Mouse (Mus musculus): ENCODE data around the gene Usp19. TPM values are rescaled to one million over a fixed set of nuclear protein-coding genes. Genes with fewer than 3 reads are reported as not detected.

Usp19 gene
- polyA plus RNA-seq, 1 experiment from 2014 or later: 51.5 TPM

GRCm38 (mm10) chr9:108454429-108454828 lies 36.0 kb upstream of the Usp19 start:
- Histone ChIP-seq H3K9ac (no peak overlapping the region), H3K36me3 (no peaks in the 10 kb centered on the region), H3K27me3 (no peaks in the 10 kb centered on the region), H3K27ac (no peak overlapping the region), H3K9me3 (replicated peaks) (no peaks in the 10 kb centered on the region), H3K4me2 (no peak overlapping the region), H3K4me1 (replicated peaks) (peaks cover 37% of the 10 kb centered on the region), H3K4me3 (no peak overlapping the region)
- WGBS: 82% methylated on average over 6 of the region's 6 CpGs
- no peak for ATAC-seq (replicated peaks; ENCODE audit: insufficient number of reproducible peaks, insufficient read depth, low FRiP score, low read depth)

- no peak overlapping the region for H3K27ac ChIP-seq
- 66% methylated on average over 12 of the region's 12 CpGs for WGBS
- peaks cover 27% of the 10 kb centered on the region for H3K4me1 ChIP-seq (replicated peaks)
- H3K9me3 ChIP-seq (replicated peaks): no peaks in the 10 kb centered on the region
- H3K9ac ChIP-seq: no peak overlapping the region
- no peak overlapping the region for H3K4me2 ChIP-seq
- no peaks in the 10 kb centered on the region for H3K36me3 ChIP-seq
- H3K27me3 ChIP-seq: no peaks in the 10 kb centered on the region
- no peak for ATAC-seq (replicated peaks; ENCODE audit: insufficient number of reproducible peaks, insufficient read depth, low FRiP score, low read depth)
- H3K4me3 ChIP-seq: no peak overlapping the region
Measured at GRCm38 (mm10) chr9:108455747-108456571, 34.4 kb upstream of the Usp19 start.

GRCm38 (mm10) chr9:108456953-108457352 lies 33.4 kb upstream of the Usp19 start:
- H3K4me3 ChIP-seq: no peak overlapping the region
- WGBS: 82% methylated on average over 10 of the region's 10 CpGs
- H3K27me3 ChIP-seq: no peaks in the 10 kb centered on the region
- H3K9ac ChIP-seq: no peak overlapping the region
- no peak overlapping the region for H3K4me2 ChIP-seq
- no peaks in the 10 kb centered on the region for H3K9me3 ChIP-seq (replicated peaks)
- H3K4me1 ChIP-seq (replicated peaks): peaks cover 26% of the 10 kb centered on the region
- no peak for ATAC-seq (replicated peaks; ENCODE audit: insufficient number of reproducible peaks, insufficient read depth, low FRiP score, low read depth)
- H3K36me3 ChIP-seq: no peaks in the 10 kb centered on the region
- H3K27ac ChIP-seq: no peak overlapping the region

GRCm38 (mm10) chr9:108459939-108460318 lies 30.5 kb upstream of the Usp19 start:
- Histone ChIP-seq H3K9me3 (replicated peaks) (no peaks in the 10 kb centered on the region), H3K4me3 (peak overlapping the region; percentile 87)
- WGBS: 74% methylated on average over 1 of the region's 1 CpGs

DNA sequence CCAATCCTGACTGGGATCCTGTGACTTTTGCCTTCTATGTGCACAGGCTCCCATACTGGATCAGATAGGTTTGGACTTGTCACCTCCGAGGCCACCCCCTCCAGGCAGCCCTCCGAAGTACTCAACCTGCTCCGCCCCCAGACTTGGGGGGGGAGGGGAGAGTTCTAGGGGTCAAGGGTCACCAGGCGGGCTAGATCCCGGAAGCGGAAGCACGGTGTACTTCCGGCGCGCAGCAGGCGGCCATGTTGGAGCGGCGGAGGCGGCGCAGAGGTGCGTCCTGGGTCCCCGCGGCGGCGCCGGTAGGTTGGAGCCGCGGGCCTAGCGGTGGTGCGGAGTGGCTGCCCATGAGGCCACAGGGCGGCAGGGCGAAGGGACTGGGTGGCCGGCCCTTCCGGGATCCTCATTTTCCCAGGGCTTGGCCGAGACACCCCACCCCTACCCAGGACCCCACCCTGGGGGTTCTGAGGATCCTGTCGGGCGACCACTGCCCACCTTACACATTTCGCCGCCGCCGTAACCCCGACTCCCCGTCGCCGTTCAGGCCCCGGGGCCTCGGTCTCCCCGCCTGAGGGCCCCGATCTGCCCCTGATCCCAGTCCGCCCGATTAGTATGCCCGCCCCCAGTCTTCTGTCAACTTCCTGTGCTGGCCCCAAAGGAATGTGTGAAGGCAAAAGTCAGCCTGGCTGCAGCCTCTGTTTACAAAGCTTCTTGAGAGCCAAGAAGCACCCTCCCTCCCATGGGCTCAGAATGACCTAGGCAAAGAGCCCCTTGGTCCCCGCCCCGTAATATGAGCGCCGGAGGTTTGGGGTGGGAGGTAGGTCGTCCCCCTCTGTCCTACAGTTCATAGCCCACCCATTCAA lies 29.9 kb upstream of the Usp19 start, which contains the start of gene Ccdc71:
Gene Ccdc71 (plus strand): TSS at position 209 of the 860 bp plus-strand sequence.
- under 1% methylated on average over 52 of the region's 52 CpGs for WGBS
- peak; percentile 83 for ATAC-seq (replicated peaks; ENCODE audit: insufficient number of reproducible peaks, insufficient read depth, low FRiP score, low read depth)
- Histone ChIP-seq H3K27me3 (no peaks in the 10 kb centered on the region), H3K4me1 (replicated peaks) (peaks cover 21% of the 10 kb centered on the region), H3K36me3 (peaks cover 25% of the 10 kb centered on the region), H3K9me3 (replicated peaks) (no peaks in the 10 kb centered on the region), H3K4me2 (peak within 1 kb of the TSS; percentile 76), H3K9ac (peak within 1 kb of the TSS; percentile 94), H3K27ac (peak within 1 kb of the TSS; percentile 93), H3K4me3 (peak within 1 kb of the TSS; percentile 87)

More at GRCm38 (mm10) chr9:108459939-108460318, 30.5 kb upstream of the Usp19 start:
- Histone ChIP-seq H3K27ac (peak overlapping the region; percentile 93), H3K4me2 (peak overlapping the region; percentile 76), H3K27me3 (no peaks in the 10 kb centered on the region), H3K4me1 (replicated peaks) (peaks cover 21% of the 10 kb centered on the region), H3K9ac (no peak overlapping the region), H3K36me3 (peaks cover 19% of the 10 kb centered on the region)
- ATAC-seq (replicated peaks; ENCODE audit: insufficient number of reproducible peaks, insufficient read depth, low FRiP score, low read depth): no peak

DNA sequence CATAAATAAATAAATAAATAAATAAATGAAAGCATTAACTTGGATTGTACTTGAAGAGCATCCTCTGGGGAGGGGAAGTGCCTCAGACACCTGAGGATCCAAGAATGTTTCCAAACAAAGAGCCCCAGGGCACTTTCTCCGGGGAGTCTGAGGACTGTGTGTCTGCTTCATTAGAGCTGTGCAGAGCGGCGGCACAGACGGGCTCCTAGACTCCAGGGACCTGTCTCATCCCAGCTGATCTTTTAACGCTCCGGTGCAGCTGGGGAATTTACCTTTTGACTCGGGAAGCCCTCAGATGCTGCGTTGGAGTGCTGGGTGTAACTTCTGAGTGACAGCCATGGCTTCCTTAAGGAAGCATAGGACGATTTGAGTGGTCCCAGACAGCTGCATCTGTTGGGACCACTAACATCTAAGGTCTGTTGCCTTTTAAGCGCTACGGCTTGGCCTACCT lies 29.2 kb upstream of the Usp19 start, which contains the start of gene Klhdc8b:
Gene Klhdc8b (minus strand): TSS at position 401 of the 451 bp plus-strand sequence.
- peak within 1 kb of the TSS; percentile 94 for H3K9ac ChIP-seq
- peaks cover 21% of the 10 kb centered on the region for H3K4me1 ChIP-seq (replicated peaks)
- no peaks in the 10 kb centered on the region for H3K27me3 ChIP-seq
- peak within 1 kb of the TSS; percentile 87 for H3K4me3 ChIP-seq
- H3K27ac ChIP-seq: peak within 1 kb of the TSS; percentile 93
- peak within 1 kb of the TSS; percentile 76 for H3K4me2 ChIP-seq
- no peaks in the 10 kb centered on the region for H3K9me3 ChIP-seq (replicated peaks)
- no peak for ATAC-seq (replicated peaks; ENCODE audit: insufficient number of reproducible peaks, insufficient read depth, low FRiP score, low read depth)
- H3K36me3 ChIP-seq: peaks cover 32% of the 10 kb centered on the region
- 21% methylated on average over 11 of the region's 11 CpGs for WGBS

GRCm38 (mm10) chr9:108461675-108462074 lies 28.7 kb upstream of the Usp19 start:
- ATAC-seq (replicated peaks; ENCODE audit: insufficient number of reproducible peaks, insufficient read depth, low FRiP score, low read depth): no peak
- Histone ChIP-seq H3K9ac (peak overlapping the region; percentile 94; the same call in 1 of the 2 replicates), H3K9me3 (replicated peaks) (no peaks in the 10 kb centered on the region)

DNA sequence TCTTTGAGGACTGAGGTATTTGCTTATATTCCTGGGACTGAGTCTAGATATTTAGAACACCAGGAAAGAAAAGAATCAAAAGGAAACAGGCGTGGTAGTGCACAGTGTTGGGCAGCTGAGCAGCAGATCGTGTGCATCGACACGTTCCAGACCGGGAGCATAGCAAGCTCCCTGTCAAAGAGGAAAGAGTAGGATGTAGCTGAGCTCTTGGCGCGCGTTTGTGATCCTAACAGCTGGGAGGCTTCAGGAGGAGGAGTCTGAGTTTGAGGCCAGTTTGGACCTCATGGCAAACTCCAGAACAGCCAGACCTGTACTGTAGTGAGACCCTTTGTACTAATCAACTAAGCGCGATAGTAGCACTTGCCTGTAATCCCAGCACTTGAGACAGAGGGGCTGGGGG lies 28.2 kb upstream of the Usp19 start:
- H3K9me3 ChIP-seq (replicated peaks): no peaks in the 10 kb centered on the region
- no peaks in the 10 kb centered on the region for H3K27me3 ChIP-seq
- H3K4me1 ChIP-seq (replicated peaks): peaks cover 21% of the 10 kb centered on the region
- H3K36me3 ChIP-seq: peaks cover 33% of the 10 kb centered on the region
- peak overlapping the region; percentile 76 for H3K4me2 ChIP-seq
- peak overlapping the region; percentile 93 for H3K27ac ChIP-seq
- WGBS: 54% methylated on average over 10 of the region's 10 CpGs
- no peak overlapping the region for H3K9ac ChIP-seq
- ATAC-seq (replicated peaks; ENCODE audit: insufficient number of reproducible peaks, insufficient read depth, low FRiP score, low read depth): peak; percentile 29; the same call in 1 of the 2 replicates
- H3K4me3 ChIP-seq: peak overlapping the region; percentile 87

More at GRCm38 (mm10) chr9:108461675-108462074, 28.7 kb upstream of the Usp19 start:
- Histone ChIP-seq H3K27me3 (no peaks in the 10 kb centered on the region), H3K36me3 (peaks cover 33% of the 10 kb centered on the region), H3K4me1 (replicated peaks) (peaks cover 21% of the 10 kb centered on the region), H3K27ac (peak overlapping the region; percentile 93), H3K4me3 (peak overlapping the region; percentile 87), H3K4me2 (peak overlapping the region; percentile 76)
- 83% methylated on average over 5 of the region's 5 CpGs for WGBS

DNA sequence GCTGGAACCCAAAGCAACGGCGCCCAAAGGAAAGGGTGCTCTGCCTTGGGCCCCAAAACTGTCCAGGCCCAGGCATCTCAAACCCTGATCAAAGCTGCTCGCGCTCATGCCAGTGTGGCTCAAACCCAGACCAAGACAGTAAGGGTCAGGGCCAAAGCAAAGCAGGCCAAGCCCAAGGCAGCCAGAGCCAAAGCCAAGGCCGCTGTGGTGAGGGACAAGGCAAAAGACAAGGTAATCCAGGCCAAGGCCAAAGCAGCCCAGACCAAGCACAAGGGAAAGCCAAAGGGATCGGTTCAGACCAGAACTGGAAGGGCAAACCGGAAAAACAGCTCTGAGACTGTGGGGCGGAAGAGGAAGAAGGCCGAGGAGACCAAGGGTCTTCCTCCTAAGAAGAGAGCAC lies 26.7 kb upstream of the Usp19 start:
- H3K9me3 ChIP-seq (replicated peaks): no peaks in the 10 kb centered on the region
- peaks cover 33% of the 10 kb centered on the region for H3K36me3 ChIP-seq
- H3K4me1 ChIP-seq (replicated peaks): peaks cover 21% of the 10 kb centered on the region
- H3K4me3 ChIP-seq: no peak overlapping the region
- no peak for ATAC-seq (replicated peaks; ENCODE audit: insufficient number of reproducible peaks, insufficient read depth, low FRiP score, low read depth)
- no peak overlapping the region for H3K9ac ChIP-seq
- no peak overlapping the region for H3K4me2 ChIP-seq
- H3K27ac ChIP-seq: no peak overlapping the region
- no peaks in the 10 kb centered on the region for H3K27me3 ChIP-seq
- WGBS: 94% methylated on average over 9 of the region's 9 CpGs

DNA sequence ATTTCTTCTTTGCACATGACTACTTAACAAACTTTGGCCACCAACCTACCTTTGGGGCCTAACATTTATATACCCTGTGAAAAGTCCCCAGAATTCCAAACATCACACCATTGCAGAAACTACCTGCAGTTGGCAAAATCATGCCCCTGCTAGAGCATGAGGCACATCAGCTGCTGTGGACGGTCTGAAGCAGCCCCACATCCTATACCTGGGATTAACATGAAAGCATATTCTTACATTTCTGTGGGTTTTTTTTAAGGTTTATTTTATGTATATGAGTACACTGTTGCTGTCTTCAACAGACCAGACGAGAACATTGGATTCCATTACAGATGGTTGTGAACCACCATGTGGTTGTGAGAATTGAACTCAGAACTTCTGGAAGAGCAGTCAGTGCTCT lies 24.2 kb upstream of the Usp19 start:
- Histone ChIP-seq H3K36me3 (peaks cover 33% of the 10 kb centered on the region), H3K4me3 (no peak overlapping the region), H3K9ac (no peak overlapping the region), H3K27me3 (no peaks in the 10 kb centered on the region), H3K27ac (no peak overlapping the region), H3K9me3 (replicated peaks) (no peaks in the 10 kb centered on the region), H3K4me2 (no peak overlapping the region), H3K4me1 (replicated peaks) (peaks cover 14% of the 10 kb centered on the region)
- ATAC-seq (replicated peaks; ENCODE audit: insufficient number of reproducible peaks, insufficient read depth, low FRiP score, low read depth): no peak
- WGBS: 91% methylated on average over 2 of the region's 2 CpGs

GRCm38 (mm10) chr9:108469430-108469829 lies 21.0 kb upstream of the Usp19 start:
- no peak overlapping the region for H3K4me3 ChIP-seq
- no peaks in the 10 kb centered on the region for H3K4me1 ChIP-seq (replicated peaks)
- peaks cover 19% of the 10 kb centered on the region for H3K36me3 ChIP-seq
- no peak for ATAC-seq (replicated peaks; ENCODE audit: insufficient number of reproducible peaks, insufficient read depth, low FRiP score, low read depth)
- H3K9me3 ChIP-seq (replicated peaks): no peaks in the 10 kb centered on the region
- H3K4me2 ChIP-seq: no peak overlapping the region
- H3K9ac ChIP-seq: no peak overlapping the region
- H3K27me3 ChIP-seq: no peaks in the 10 kb centered on the region
- H3K27ac ChIP-seq: no peak overlapping the region
- WGBS: 71% methylated on average over 5 of the region's 5 CpGs
